Mouse (Mus musculus) stomach, postnatal 0 days (tissue): Measurements from ENCODE around the gene Selenon.
A peak's percentile ranks its signal among the peaks of the same experiment; 100 is the strongest.

Experiments used
- CTCF ChIP-seq: IDR thresholded peaks from 2 replicates; pipeline ENCODE4 v1.5.1; 2016; ENCODE audit warnings: antibody characterized with exemption, low read depth, mild to moderate bottlenecking, moderate library complexity
- EP300 ChIP-seq: optimal IDR thresholded peaks from 2 replicates; pipeline ENCODE3; 2016; ENCODE audit warnings: antibody characterized with exemption

DNA sequence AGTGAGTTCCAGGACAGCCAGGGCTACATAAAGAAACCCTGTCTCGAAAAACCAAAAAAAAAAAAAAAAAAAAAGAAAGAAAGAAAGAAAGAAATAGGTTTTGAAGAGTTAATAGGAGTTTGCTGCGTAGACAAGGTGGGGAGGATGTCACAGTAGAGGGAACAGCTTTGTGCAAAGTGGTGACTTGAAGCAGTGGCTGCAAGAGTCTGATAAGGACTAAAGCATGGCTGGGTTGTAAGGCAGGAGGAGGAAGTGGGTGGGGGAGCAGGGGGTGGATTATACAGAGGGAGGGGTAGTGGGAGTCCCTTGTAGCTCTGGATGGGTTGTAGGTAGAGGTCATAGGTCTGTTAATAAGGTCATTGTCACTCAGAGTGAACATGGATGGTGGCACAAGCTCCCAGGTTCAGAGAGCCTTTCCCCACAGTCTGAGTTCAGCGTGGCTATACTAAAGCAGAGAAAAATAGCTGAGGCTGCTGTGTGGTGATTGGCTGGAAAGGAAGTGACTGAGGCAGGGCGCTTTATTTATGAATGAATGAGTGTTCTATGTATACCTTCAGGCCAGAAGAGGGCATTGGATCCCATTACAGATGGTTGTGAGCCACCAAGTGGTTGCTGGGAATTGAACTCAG, 45.9 kb downstream of the Selenon start:
- TF ChIP-seq CTCF: 0 out of 2 replicates have a peak, but pooled peaks have one; percentile 3
- no peak for TF ChIP-seq EP300
